Mouse (Mus musculus): ENCODE measurements around the gene Tyrobp. TPM values are rescaled to one million over a fixed set of nuclear protein-coding genes. Genes with fewer than 3 reads are reported as not detected.

The Tyrobp gene
- polyA plus RNA-seq, 1 experiment from 2014 or later = 12.1 TPM

GRCm38 (mm10) chr7:30434238-30434637, 20.7 kb downstream of the Tyrobp start:
- no peak overlapping the region for H3K4me3 ChIP-seq
- H3K27ac ChIP-seq = no peak overlapping the region
- H3K9me3 ChIP-seq = no peaks in the 10 kb centered on the region
- DNase-seq (ENCODE audit: extremely low spot score, low spot score) = peak; percentile 45
- H3K27me3 ChIP-seq (ENCODE audit: poor library complexity, severe bottlenecking) = peaks cover 29% of the 10 kb centered on the region
- H3K4me1 ChIP-seq = peaks cover 5% of the 10 kb centered on the region; the same call in 1 of the 2 replicates
- peaks cover 15% of the 10 kb centered on the region; the same call in 1 of the 2 replicates for H3K36me3 ChIP-seq (replicated peaks)
- 4% methylated on average over 10 of the region's 10 CpGs for WGBS

DNA sequence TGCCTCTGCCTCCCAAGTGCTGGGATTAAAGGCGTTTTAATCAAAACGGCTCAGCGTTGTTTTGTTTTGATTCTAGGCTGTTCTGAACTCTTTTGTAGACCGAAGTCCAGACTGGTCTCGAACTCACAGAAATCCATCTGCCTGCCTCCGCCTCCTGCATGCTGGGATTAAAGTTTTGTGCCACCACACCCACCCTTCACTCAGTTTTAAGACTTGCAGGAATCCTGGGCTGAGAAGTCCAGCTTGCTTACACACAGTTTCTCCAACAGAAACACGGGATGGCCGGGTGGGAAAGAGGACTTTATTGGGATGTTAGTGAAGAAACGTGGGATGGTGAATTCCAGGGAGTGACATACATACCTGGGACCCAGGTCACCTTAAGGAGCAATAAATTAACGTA, 21.1 kb downstream of the Tyrobp start:
- Histone ChIP-seq H3K4me3 (no peak overlapping the region), H3K36me3 (replicated peaks) (peaks cover 18% of the 10 kb centered on the region; the same call in 1 of the 2 replicates), H3K9me3 (no peaks in the 10 kb centered on the region), H3K27ac (no peak overlapping the region), H3K27me3 (ENCODE audit: poor library complexity, severe bottlenecking) (peaks cover 32% of the 10 kb centered on the region), H3K4me1 (peaks cover 5% of the 10 kb centered on the region; the same call in 1 of the 2 replicates)
- 73% methylated on average over 10 of the region's 10 CpGs for WGBS
- DNase-seq (ENCODE audit: extremely low spot score, low spot score) = no peak

DNA sequence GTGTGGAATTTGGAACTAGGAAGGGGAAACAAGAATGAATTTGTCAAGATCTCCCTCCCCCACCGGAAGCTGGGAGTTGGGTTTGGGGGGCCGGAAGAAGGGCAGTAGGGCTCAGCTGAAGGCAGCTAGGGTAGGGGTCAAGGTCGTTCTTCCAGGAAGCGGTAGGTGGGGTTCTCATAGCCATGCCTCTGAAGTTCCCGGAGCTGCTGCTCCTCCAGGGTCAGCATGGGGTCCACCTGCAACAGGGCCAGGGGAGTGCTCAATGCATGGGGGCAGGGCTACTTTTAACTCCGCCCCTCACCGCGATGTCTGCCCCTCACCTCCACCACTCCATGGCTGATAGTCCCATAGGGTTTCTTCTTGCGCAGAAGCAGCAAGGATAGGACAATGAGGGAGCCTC, 21.6 kb downstream of the Tyrobp start:
- Histone ChIP-seq H3K36me3 (replicated peaks) (peaks cover 22% of the 10 kb centered on the region), H3K4me1 (peaks cover 5% of the 10 kb centered on the region; the same call in 1 of the 2 replicates), H3K27ac (no peak overlapping the region), H3K9me3 (no peaks in the 10 kb centered on the region), H3K27me3 (ENCODE audit: poor library complexity, severe bottlenecking) (peaks cover 36% of the 10 kb centered on the region), H3K4me3 (no peak overlapping the region)
- DNase-seq (ENCODE audit: extremely low spot score, low spot score) = no peak
- WGBS = 49% methylated on average over 9 of the region's 9 CpGs

GRCm38 (mm10) chr7:30436879-30437278, 23.3 kb downstream of the Tyrobp start:
- Histone ChIP-seq H3K36me3 (replicated peaks) (peaks cover 24% of the 10 kb centered on the region), H3K9me3 (no peaks in the 10 kb centered on the region)
- WGBS = 13% methylated on average over 10 of the region's 10 CpGs

GRCm38 (mm10) chr7:30439734-30440133, 26.2 kb downstream of the Tyrobp start:
- peaks cover 34% of the 10 kb centered on the region for H3K36me3 ChIP-seq (replicated peaks)
- H3K4me3 ChIP-seq = no peak overlapping the region
- 78% methylated on average over 13 of the region's 13 CpGs for WGBS

More at GRCm38 (mm10) chr7:30436879-30437278, 23.3 kb downstream of the Tyrobp start:
- Histone ChIP-seq H3K27me3 (ENCODE audit: poor library complexity, severe bottlenecking) (peaks cover 39% of the 10 kb centered on the region), H3K4me1 (peaks cover 5% of the 10 kb centered on the region; the same call in 1 of the 2 replicates), H3K27ac (no peak overlapping the region), H3K4me3 (peak overlapping the region; percentile 7; the same call in 1 of the 2 replicates)
- no peak for DNase-seq (ENCODE audit: extremely low spot score, low spot score)

DNA sequence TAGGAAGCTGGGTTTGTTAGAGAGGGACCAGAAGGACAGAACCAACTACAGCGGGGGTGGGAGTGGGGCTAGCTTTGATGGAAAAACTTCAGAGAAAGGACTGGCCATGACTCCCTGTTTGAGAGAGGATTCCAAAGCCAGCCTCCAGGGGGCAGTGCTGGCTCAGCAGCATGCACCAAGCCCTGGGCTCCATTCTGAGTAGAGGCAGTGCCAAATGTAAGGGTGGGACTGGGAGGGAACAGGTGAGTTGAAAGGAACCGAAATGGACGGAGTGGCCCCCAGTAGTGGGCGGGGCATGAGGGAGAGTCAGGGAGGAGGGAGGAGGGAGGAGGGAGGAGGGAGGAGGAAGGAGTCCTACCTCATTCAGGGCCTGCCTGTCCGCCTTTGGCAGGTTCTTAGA, 27.1 kb downstream of the Tyrobp start:
- no peak overlapping the region for H3K4me3 ChIP-seq
- peaks cover 25% of the 10 kb centered on the region for H3K36me3 ChIP-seq (replicated peaks)
- H3K27me3 ChIP-seq (ENCODE audit: poor library complexity, severe bottlenecking) = peaks cover 70% of the 10 kb centered on the region
- WGBS = 23% methylated on average over 5 of the region's 5 CpGs
- peak; percentile 58 for DNase-seq (ENCODE audit: extremely low spot score, low spot score)
- no peak overlapping the region for H3K27ac ChIP-seq
- no peaks in the 10 kb centered on the region for H3K9me3 ChIP-seq
- peaks cover 29% of the 10 kb centered on the region for H3K4me1 ChIP-seq

More at GRCm38 (mm10) chr7:30439734-30440133, 26.2 kb downstream of the Tyrobp start:
- Histone ChIP-seq H3K27ac (no peak overlapping the region), H3K4me1 (peaks cover 20% of the 10 kb centered on the region), H3K9me3 (no peaks in the 10 kb centered on the region), H3K27me3 (ENCODE audit: poor library complexity, severe bottlenecking) (peaks cover 68% of the 10 kb centered on the region)
- no peak for DNase-seq (ENCODE audit: extremely low spot score, low spot score)

- DNase-seq (ENCODE audit: extremely low spot score, low spot score) = no peak
- H3K9me3 ChIP-seq = peaks cover 17% of the 10 kb centered on the region; the same call in 1 of the 2 replicates
These were observed 30.1 kb downstream of the Tyrobp start for GRCm38 (mm10) chr7:30443696-30444095.

DNA sequence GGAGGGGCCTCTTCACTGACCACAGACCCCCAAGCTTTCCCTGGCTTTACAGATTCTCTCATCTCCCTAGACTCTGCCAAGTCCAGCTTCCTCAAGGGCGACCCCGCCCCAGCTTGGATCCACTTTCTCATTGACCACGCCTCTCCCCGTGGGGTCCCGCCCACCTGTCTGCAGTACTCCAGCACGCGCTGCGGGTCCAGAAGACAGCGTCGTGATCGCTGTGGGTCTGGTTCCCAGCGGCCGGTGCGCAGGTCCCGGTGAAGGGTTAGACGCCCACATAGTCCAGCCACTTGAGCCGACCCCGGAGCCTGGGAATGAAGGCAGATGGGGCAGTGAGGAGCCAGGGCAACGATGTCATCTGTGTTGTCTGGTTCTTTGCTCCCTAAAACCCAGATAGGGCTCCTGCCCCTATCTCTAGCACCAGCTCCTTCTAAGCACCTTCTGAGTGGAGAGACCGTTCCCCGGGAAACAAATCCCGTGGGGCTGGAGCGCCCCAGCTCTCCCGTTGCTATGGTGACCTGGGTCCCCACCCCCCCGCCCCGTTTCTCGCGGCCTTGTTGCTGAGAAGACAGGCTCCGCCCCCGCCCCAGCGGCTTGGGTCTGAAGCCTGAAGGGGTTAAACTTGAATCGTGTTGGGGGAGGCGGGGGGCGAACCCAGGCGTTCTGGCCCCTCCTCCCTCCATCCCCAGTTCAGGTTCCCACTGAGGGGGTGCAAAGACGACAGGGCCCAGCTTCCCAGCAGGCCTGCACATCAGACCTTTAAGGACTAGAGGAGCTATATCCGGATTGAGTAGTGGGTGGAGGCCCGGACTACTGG, 30.8 kb downstream of the Tyrobp start:
- peak; percentile 74 for DNase-seq (ENCODE audit: extremely low spot score, low spot score)

More at GRCm38 (mm10) chr7:30443696-30444095, 30.1 kb downstream of the Tyrobp start:
- Histone ChIP-seq H3K27me3 (ENCODE audit: poor library complexity, severe bottlenecking) (peaks cover 61% of the 10 kb centered on the region), H3K36me3 (replicated peaks) (peaks cover 21% of the 10 kb centered on the region), H3K4me1 (peaks cover 29% of the 10 kb centered on the region), H3K27ac (no peak overlapping the region), H3K4me3 (peak overlapping the region; percentile 77)
- WGBS = 22% methylated on average over 9 of the region's 9 CpGs

DNA sequence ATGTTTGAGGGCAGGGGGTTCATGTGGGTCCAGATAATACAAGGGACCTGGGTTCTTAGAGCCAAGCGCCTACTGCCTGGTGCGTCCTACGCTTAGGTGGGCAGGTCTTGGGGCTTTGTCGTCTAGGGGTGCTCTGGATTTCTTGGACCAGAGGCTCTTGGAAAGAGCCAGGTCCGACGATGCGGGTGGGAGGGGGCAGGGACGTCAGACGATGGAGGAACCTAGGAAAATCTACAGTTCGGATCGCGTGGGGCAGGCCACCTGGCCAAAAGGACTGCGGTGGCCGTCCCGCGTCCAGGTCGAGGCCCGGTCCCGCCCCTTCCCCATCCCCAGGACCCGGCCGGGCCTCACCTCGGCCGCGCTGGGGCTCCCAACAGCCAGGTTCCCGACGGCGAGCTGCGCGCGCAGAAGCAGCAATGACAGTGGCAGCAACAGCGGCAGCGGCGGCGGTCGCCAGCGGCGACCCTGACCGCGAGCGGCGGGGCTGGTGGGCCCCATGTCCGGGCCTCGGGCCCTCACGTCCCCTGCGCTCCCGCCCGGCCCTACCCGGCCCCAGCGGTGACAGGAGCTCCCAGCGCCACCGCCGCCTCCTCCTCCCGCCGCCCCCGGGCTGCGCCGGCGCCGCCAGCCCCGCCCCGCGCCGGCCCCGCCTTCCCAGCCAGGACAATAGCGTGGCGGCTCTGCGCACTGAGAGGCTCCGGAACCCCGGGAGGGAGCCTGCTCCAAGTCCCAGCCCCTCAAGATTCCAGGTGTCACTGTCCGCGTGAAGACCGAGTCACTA, 31.6 kb downstream of the Tyrobp start, which contains the start of gene Aplp1:
Aplp1 (minus strand) TSS at position 565 of the 781 bp plus-strand sequence.
- Histone ChIP-seq H3K4me1 (peaks cover 29% of the 10 kb centered on the region), H3K4me3 (peak within 1 kb of the TSS; percentile 77), H3K36me3 (replicated peaks) (peaks cover 13% of the 10 kb centered on the region; the same call in 1 of the 2 replicates), H3K27me3 (ENCODE audit: poor library complexity, severe bottlenecking) (peaks cover 60% of the 10 kb centered on the region), H3K27ac (peak within 1 kb of the TSS; percentile 85), H3K9me3 (peaks cover 17% of the 10 kb centered on the region; the same call in 1 of the 2 replicates)
- DNase-seq (ENCODE audit: extremely low spot score, low spot score) = peak; percentile 67
- WGBS = under 1% methylated on average over 71 of the region's 72 CpGs

More for the DNA sequence above, 30.8 kb downstream of the Tyrobp start:
- under 1% methylated on average over 38 of the region's 38 CpGs for WGBS
- H3K9me3 ChIP-seq = peaks cover 17% of the 10 kb centered on the region; the same call in 1 of the 2 replicates
- H3K27me3 ChIP-seq (ENCODE audit: poor library complexity, severe bottlenecking) = peaks cover 61% of the 10 kb centered on the region
- peak overlapping the region; percentile 77 for H3K4me3 ChIP-seq
- peaks cover 29% of the 10 kb centered on the region for H3K4me1 ChIP-seq
- peaks cover 21% of the 10 kb centered on the region for H3K36me3 ChIP-seq (replicated peaks)
- peak overlapping the region; percentile 85 for H3K27ac ChIP-seq

GRCm38 (mm10) chr7:30450241-30450640, 36.7 kb downstream of the Tyrobp start:
- Histone ChIP-seq H3K9me3 (peaks cover 17% of the 10 kb centered on the region; the same call in 1 of the 2 replicates), H3K27ac (no peak overlapping the region), H3K36me3 (replicated peaks) (no peaks in the 10 kb centered on the region), H3K4me3 (no peak overlapping the region), H3K4me1 (peaks cover 20% of the 10 kb centered on the region), H3K27me3 (ENCODE audit: poor library complexity, severe bottlenecking) (peaks cover 74% of the 10 kb centered on the region)
- 78% methylated on average over 7 of the region's 7 CpGs for WGBS
- no peak for DNase-seq (ENCODE audit: extremely low spot score, low spot score)

- Histone ChIP-seq H3K36me3 (replicated peaks) (no peaks in the 10 kb centered on the region), H3K27me3 (ENCODE audit: poor library complexity, severe bottlenecking) (peaks cover 87% of the 10 kb centered on the region), H3K4me3 (peak overlapping the region; percentile 32; the same call in 1 of the 2 replicates), H3K9me3 (no peaks in the 10 kb centered on the region; the same call in 1 of the 2 replicates), H3K27ac (no peak overlapping the region), H3K4me1 (peaks cover 32% of the 10 kb centered on the region)
- no peak for DNase-seq (ENCODE audit: extremely low spot score, low spot score)
- WGBS = 13% methylated on average over 25 of the region's 25 CpGs
These were observed 39.8 kb downstream of the Tyrobp start for GRCm38 (mm10) chr7:30453327-30453726.

GRCm38 (mm10) chr7:30453766-30454165, 40.2 kb downstream of the Tyrobp start:
- DNase-seq (ENCODE audit: extremely low spot score, low spot score) = no peak
- WGBS = 2% methylated on average over 25 of the region's 25 CpGs
- H3K4me3 ChIP-seq = peak overlapping the region; percentile 32; the same call in 1 of the 2 replicates
- no peak overlapping the region for H3K27ac ChIP-seq
- H3K9me3 ChIP-seq = no peaks in the 10 kb centered on the region
- H3K36me3 ChIP-seq (replicated peaks) = no peaks in the 10 kb centered on the region
- H3K4me1 ChIP-seq = peaks cover 34% of the 10 kb centered on the region
- peaks cover 92% of the 10 kb centered on the region for H3K27me3 ChIP-seq (ENCODE audit: poor library complexity, severe bottlenecking)
